Mouse (Mus musculus) lung, postnatal 10 days (tissue): ENCODE measurements around the gene Eml2.

ENCODE experiments used
- DNase-seq: peaks from one replicate; pipeline ENCODE4 v3.0.0; 2021

Eml2 gene

GRCm38 (mm10) chr7:19234652-19235051 lies 58.4 kb downstream of the Eml2 start:
- DNase-seq: no peak

GRCm38 (mm10) chr7:19235092-19235671 lies 59.0 kb downstream of the Eml2 start:
- DNase-seq: no peak

GRCm38 (mm10) chr7:19236411-19236810 lies 60.2 kb downstream of the Eml2 start:
- no peak for DNase-seq

GRCm38 (mm10) chr7:19238344-19238743 lies 62.1 kb downstream of the Eml2 start:
- DNase-seq: no peak

GRCm38 (mm10) chr7:19239423-19239822 lies 63.2 kb downstream of the Eml2 start:
- peak; percentile 94 for DNase-seq

- DNase-seq: no peak
Observed at GRCm38 (mm10) chr7:19239986-19240385, 63.8 kb downstream of the Eml2 start.

GRCm38 (mm10) chr7:19240905-19241463 lies 64.8 kb downstream of the Eml2 start:
- DNase-seq: no peak

- DNase-seq: no peak
Observed at GRCm38 (mm10) chr7:19242005-19242404, 65.8 kb downstream of the Eml2 start.

- no peak for DNase-seq
Observed at GRCm38 (mm10) chr7:19243858-19244257, 67.6 kb downstream of the Eml2 start.

- no peak for DNase-seq
Observed at GRCm38 (mm10) chr7:19245083-19245482, 68.9 kb downstream of the Eml2 start.

- DNase-seq: no peak
Observed at GRCm38 (mm10) chr7:19246855-19247254, 70.6 kb downstream of the Eml2 start.

- DNase-seq: no peak
Observed at GRCm38 (mm10) chr7:19247511-19247910, 71.3 kb downstream of the Eml2 start.

- no peak for DNase-seq
Observed at GRCm38 (mm10) chr7:19252078-19252477, 75.9 kb downstream of the Eml2 start.

GRCm38 (mm10) chr7:19253437-19253836 lies 77.2 kb downstream of the Eml2 start:
- DNase-seq: no peak

GRCm38 (mm10) chr7:19255395-19255794 lies 79.2 kb downstream of the Eml2 start:
- DNase-seq: no peak
